Mouse (Mus musculus) ES-E14 (cell line): ENCODE results near the gene Ell.

Experiments used
- CHD2 ChIP-seq: IDR thresholded peaks from 2 replicates; pipeline ENCODE4 v1.6.1; 2014; ENCODE audit warnings: mild to moderate bottlenecking, low read depth, low read length, inconsistent platforms
- HCFC1 ChIP-seq: IDR thresholded peaks from 2 replicates; pipeline ENCODE4 v1.6.1; 2012; ENCODE audit warnings: low read length, inconsistent platforms, borderline replicate concordance; ENCODE audit not compliant: insufficient read depth
- MAFK ChIP-seq: IDR thresholded peaks from 2 replicates; pipeline ENCODE4 v1.6.1; 2014; ENCODE audit warnings: mild to moderate bottlenecking, low read depth, low read length, inconsistent platforms; ENCODE audit not compliant: insufficient read depth
- ZNF384 ChIP-seq: IDR thresholded peaks from 2 replicates; pipeline ENCODE4 v1.6.1; 2012; ENCODE audit warnings: low read depth, low read length, inconsistent platforms

DNA sequence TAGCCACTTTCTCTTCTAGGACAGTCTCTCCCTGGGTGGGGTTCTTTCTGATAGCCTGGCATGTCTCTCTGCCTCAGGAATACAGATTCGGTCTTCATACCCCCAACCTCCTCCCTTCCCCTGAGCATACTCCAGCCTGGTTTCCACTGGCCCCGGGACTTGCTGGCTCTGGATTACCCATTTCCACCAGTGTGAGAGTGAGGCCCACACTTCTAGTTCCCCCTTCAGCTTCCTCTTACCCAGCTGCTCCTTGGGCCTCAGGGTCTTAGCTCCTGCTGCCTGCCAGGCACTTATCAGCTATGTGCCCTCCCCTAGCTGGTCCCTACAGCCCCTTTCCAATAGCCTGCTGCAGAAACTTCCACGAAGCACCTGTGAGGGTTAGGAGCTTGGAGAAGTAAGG lies 76.6 kb downstream of the Ell start, which contains the start of gene Lrrc25:
- TF ChIP-seq CHD2 (no peak), ZNF384 (no peak), HCFC1 (no peak), MAFK (no peak)
